Mouse (Mus musculus): ENCODE measurements around the gene Gm12248.

GRCm38 (mm10) chr11:58042861-58043431 lies 50.0 kb downstream of the Gm12248 start:
- no peak for TF ChIP-seq CTCF (IDR thresholded peaks at IDR 0.05)
- no peak for TF ChIP-seq EP300 (IDR thresholded peaks at IDR 0.05)

All from lung, postnatal 0 days (tissue).